Mouse (Mus musculus): Measurements from ENCODE around the gene Men1.

DNA sequence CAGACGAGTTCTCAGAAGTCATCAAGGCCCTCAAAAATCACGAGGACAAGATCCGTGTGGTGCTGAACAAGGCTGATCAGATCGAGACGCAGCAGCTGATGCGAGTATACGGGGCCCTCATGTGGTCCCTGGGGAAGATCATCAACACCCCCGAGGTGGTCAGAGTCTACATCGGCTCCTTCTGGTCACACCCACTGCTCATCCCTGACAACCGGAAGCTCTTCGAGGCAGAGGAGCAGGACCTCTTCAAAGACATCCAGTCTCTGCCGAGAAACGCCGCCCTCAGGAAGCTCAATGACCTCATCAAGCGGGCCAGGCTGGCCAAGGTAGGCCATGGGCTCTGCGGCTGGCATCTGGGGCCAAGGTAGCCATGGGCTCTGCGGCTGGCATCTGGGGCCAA is 40.5 kb upstream of the Men1 start:
- TF ChIP-seq POLR2A (IDR thresholded peaks at IDR 0.05; ENCODE audit: low read depth, low read length) (no peak), CTCF (IDR thresholded peaks at IDR 0.05; ENCODE audit: extremely low read depth, insufficient read length, insufficient replicate concordance, low read depth, low read length) (no peak)
